Mouse (Mus musculus) liver, adult 2 months (tissue): ENCODE measurements around the gene Asb18.

Source experiments
- CTCF ChIP-seq: fragments of 200-500 bp; IDR thresholded peaks from 2 replicates; pipeline ENCODE4 v1.5.1; 2011; ENCODE audit warnings: low read depth, low read length, control low read depth
- POLR2A ChIP-seq: fragments of 200-500 bp; IDR thresholded peaks from 2 replicates; pipeline ENCODE4 v1.6.1; 2011; ENCODE audit warnings: low read length, control low read depth; ENCODE audit not compliant: insufficient read depth; ENCODE audit errors: extremely low read depth

GRCm38 (mm10) chr1:90054991-90055390 is 40.5 kb upstream of the Asb18 start:
- TF ChIP-seq POLR2A (no peak), CTCF (no peak)
